Mouse (Mus musculus) kidney, postnatal 10 days (tissue): ENCODE measurements at regions not wholly inside any gene's neighbourhood (a gene's known extent, or its start where the extent isn't known, plus 50 kb on each side); places are given as distances from the start of the nearest gene placed in this dataset.

Experiments used
- DNase-seq: peaks from one replicate; pipeline ENCODE4 v3.0.0; 2021; ENCODE audit warnings: mixed read lengths

DNA sequence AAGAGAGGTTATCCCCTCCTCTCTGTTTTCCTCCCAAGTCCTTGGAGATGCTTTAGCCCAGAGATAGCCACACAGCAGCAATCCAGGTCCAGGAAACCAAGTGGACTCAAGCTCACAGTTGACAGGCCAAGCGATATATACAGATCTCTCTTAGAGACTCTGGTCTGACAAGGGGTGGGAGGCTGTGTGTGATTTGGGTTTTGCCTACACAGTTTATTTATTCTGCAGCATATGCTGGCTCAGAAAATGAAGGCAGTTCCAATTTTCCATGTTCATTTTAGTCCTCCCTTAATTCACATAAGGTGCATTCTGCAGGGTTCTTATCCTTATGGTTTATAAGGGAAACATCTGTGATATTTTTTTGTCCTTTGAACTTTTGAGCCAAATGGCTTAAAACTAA is 595.0 kb upstream of the Apob start:
- DNase-seq = no peak

DNA sequence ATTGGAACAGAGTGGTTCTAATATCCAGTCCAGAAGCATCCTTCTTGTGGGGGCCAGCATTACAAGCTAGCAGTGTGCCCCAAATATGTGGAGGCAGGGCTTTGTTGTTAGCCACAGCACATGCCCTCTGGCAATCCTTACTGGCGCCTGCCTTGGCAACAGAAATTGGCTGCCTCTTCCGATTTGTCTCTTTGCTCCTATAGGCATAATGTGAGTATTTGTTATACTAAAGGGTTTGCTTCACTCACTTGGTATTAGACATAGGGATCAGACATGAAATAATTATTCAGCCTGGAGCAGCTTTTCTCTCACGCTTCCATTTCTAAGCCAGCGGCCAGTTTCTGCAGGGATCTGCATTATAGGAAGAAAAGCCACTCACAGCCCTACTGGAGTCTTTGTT is 573.6 kb upstream of the Apob start:
- DNase-seq = no peak

DNA sequence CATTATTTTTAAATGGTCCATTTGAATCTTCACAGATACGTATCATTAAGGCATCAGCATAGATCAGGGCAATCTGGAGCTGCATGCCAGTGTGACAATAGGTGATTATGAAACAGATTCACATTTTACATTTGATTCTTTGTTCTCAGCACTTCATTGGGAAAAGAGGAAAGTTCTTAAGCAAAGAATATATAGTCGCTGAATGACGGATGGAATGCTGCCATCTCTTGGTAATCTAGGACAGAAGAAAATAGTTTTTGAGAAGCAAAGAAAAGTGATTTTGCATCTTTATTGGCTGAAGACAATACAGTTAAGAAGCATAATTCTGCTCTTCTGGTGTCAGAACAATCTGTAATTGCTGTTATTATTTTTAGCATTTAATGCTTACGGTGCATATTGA is 565.6 kb upstream of the Apob start:
- no peak for DNase-seq

DNA sequence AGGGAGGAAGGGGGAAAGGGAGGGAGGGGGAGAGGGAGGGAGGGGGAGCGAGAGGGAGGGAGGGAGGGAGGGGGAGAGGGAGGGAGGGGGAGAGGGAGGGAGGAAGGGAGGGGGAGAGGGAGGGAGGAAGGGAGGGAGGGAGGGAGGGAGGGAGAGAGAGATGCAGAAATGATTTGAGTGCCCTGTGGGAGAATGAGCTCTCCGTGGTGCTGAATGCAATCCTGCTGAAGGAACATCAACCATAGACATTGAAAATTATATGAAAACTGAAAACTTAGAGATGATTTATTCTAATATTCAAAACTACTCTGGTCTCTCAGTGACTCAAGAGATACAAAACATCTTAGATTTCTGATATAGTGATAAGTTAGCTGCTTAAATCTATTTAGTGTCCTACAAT is 557.2 kb upstream of the Apob start:
- DNase-seq = peak; percentile 49

DNA sequence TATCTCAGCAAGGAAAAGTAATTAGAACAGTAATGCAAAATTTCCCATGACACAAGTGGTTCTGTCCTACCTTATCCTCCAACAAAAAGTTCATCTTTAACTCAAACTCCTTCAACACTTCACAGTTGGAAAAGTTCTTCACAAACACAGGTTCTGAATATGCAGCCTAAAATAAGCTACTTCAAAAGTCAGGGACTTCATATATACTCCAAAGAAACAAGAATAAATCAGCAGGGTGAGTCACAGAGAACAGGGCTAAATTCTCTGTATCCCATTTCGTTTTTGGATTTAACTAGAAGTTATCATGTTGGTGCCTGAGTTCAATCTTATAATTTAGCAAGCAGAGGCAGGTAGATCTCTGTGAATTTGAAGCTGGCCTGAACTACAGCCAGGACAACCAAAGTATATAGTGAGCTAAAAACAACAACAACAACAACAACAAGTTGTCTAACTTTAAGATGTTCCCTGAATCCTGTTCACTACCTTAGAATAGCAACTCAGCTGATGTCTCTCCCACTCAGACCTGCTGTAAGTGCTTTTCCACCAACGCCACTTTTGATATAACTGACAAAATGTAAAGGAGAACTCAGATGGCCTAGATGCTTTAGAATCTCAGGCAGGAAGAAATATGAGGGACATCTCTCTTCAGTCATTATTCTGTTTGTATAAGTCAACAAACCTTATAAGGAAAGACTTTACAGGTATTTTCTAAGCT is 555.5 kb upstream of the Apob start:
- no peak for DNase-seq

DNA sequence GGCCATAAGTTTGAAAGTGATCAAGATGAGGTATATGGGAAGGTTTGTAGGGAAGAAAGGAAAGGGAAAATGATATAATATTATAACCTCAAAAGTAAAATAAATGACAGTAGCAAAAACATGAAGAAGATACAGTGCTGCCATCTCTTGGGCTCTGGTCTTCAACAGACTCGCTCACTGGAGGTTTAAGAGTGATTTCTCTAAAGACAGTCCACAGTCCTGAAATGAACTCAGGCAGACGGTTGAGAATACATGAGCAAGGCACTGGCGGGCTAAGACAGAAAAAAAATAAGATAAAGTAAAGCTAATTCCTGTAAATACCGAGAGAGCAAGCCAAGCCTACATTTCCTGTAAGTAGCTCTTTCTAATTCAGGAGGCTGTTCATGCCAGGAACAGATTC is 546.5 kb upstream of the Apob start:
- DNase-seq = no peak

DNA sequence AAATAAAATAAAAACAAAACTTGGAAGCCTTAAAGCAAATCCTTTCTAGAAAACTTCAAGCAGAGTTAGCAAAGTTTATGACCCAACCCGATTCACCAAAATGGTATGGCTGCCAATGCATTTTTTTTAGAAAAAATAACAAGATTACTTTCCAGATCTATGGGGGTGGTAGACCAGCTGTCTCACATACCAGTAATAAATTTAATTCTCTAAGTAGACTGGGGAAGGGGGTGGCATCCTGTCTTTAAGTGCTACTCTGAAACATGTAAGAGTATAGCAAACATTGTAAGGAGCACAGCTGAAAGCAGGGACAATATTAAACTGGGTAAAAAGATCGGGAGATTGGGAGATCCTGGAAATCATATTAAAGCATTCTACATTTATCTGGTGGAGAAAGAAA is 532.2 kb upstream of the Apob start:
- DNase-seq = no peak

DNA sequence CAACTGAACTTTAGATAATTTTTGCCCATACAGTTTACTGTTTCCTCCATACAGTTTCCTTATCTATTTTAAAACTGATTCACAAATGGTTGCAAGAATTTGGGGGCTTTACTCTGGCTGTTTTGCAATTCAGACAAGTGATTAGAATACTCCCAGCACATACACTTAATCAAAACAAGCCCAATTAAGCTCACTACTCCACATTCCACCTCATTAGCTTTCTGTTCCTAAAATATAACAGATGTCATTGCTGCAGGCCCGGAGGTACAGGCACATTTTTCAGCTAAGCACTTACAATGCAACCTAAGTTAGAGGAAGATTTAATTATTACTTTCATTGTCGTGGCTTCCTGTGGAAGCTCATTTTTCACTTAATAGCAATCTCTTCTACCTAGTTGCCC is 526.9 kb upstream of the Apob start:
- no peak for DNase-seq

DNA sequence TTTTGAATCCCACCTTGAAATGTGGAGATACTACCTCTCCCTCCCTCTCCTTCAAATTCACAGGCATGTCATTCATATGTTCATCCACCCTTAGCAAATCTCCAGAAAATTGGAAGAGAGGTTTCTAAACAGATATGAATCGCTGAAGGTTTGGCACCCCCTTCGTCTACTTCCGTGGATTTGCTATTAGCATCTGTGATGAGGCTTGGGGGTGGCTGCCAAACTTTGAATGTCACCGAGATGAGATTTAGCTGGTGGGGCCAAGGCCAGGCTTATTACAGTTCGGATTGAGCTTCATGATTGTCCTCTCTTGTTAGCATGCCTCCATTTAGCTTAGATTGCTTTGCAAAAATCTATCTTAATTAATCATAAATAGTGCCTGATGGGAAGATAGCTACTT is 520.4 kb upstream of the Apob start:
- no peak for DNase-seq

DNA sequence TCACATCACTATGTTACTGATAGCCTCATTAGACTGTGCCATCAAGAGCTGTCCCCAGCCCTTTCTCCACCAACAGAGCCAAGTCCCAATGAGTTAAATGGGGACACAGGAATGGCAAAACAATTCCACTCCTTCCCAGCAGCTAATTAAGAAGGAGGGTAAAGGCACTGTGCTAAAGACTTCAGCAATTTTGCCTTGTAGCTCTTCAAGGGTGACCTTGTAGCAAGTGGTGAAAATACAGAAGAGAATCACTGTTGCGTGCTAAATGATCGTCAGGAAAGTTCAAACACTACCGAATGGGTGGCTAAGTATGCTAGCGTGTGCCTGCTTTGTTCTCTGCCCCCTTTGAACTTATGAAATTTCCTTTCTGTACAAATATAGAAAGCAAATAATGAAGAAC is 519.9 kb upstream of the Apob start:
- no peak for DNase-seq

DNA sequence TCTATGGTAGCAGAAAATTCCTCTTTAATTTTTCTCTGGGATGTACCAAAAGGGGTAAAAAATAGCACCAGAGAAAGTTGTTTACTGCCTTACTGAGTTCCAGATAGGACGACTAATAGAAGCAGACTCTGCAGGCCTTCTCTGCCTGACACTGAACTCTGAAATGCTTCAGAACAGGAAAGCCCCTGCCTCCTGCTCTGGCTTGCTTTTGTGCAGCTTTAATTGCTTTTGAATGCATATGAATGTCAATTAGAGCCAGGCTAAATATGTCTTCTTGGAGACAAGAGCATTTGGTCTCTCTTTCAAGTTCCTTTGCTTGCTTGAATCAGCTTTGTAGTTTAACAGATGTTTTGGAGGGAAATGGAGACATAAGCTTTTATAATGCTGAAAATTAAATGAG is 512.5 kb upstream of the Apob start:
- no peak for DNase-seq

DNA sequence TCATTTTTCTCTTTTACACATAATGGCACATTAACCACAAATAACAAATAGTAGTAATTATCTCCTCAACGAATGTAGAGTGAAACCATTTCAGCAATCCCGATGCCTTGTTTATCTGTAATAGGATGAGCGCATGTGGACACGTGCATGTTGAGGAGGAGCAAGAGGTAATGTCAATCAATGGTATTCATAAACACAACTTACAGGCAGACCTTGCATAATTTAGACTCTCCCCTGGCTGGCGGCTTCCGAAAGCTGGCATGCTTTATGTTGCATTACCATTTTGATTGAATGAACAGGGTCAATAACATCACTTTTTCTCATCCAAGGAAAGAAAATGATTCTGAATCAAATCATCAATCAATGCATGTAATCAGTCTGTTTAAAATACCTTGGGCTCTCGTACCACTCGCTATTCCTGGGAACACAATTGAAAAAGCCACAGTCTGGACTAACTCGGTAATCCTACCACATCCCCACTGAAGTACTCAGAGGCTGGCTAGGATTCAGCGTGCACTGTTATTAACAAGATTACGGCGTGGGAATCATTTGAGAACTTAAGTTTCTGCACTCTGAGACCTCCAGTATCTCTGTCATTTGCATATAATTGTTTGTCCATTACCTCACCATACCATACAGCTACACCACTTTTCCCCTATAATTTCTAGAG is 464.7 kb upstream of the Apob start:
- no peak for DNase-seq

DNA sequence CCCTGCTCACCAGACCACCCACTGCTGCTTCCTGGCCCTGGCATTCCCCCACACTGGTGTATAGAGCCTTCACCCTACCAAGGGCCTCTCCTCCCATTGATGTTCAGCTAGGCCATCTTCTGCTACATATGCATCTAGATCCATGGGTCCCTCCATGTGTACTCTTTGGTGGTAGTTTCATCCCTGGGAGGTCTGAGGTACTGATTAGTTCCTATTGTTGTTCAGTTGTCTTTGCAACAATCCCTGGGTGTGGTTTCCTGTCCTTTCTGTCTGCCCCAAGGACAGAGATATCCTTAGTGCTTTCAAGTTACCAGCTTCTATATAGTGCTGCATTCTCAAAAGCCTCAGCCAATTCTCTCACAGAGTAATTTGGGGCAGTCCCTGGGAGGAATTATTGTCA is 440.1 kb upstream of the Apob start:
- no peak for DNase-seq

DNA sequence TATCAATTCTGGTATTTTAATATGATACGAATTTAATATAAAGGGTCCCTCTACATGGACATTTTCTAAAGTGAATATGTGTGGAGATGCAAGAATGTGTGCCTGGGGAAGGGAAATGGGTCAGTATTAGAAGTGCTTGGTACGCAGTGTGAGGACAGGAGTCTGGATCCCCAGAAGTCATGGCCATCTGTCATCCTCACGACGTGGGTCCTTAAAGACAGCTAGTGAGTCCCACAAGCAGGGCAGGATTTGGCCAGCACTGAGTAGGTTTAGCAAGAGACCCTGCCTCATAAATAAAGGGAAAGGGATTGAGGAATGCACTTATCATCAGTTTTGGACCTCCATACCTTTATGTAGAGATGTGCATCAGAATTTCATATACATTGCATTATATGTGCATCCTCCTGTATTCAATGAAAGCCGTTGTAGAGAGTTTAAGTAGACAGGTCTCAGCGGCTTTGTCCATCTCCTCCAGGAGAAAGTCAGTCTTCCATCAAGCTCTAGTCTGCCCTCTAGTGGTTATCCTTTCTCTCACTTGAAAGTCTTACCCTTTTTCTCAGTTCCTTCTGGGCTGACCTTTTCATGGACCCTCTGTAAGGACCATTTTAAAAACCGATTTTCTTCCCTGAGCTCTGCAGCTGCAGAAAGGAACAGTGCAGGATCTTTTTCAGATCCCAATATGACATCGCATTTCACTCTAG is 434.0 kb upstream of the Apob start:
- no peak for DNase-seq

DNA sequence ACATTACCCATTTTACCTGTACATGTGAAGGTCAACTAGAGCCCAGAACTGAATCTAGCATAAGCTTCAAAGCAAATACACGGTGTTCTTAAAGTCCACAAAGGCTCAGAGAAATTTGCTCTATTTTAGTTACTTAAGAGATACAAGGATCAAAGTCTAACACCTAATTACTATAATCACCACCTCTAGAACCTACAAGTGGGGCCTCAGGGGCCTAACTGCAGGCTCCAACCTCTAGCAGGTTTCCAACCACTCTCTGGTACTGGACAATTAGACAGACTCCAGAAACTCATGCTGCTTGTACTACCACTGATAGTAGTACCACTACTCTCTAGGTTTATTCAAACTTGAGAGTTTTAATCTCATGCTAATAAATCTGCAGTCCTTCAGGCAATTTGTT is 428.7 kb upstream of the Apob start:
- no peak for DNase-seq

DNA sequence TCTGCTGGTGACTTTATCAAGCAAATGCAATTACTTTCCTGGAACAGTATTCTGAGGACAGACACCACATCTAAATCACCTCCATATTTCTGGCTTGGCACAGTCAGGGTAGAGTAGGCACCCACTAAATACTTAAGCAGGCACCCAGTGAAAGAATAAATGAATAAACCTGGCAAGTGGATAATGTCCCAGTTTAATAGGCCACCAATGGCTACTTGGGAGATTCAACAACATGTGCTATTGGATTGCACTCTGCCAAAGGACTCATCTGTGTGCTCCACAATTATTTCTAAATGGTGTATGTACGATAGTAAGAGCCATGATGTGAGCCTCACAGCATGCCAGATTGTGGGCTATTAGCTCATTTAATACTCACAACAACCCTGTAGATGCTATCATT is 417.2 kb upstream of the Apob start:
- DNase-seq = no peak

DNA sequence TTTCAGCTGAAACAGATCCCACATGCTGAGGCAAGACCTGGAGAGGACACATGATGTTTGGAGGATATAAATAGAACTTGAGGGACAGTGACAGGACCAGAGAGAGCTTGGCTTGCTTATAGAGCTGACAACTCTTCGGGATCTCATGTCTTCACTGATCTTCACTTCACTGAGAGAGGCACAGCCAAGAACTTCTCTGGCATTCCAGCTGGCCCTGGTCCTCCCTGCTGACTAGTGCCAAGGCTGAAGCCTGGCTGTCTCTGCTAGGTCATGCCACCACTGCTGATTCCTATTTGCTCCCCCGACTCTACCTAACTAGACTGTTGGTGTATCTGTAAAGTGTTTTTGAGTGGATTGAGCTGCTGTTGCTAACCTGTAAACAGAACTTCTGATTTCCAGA is 401.4 kb upstream of the Apob start:
- DNase-seq = no peak

DNA sequence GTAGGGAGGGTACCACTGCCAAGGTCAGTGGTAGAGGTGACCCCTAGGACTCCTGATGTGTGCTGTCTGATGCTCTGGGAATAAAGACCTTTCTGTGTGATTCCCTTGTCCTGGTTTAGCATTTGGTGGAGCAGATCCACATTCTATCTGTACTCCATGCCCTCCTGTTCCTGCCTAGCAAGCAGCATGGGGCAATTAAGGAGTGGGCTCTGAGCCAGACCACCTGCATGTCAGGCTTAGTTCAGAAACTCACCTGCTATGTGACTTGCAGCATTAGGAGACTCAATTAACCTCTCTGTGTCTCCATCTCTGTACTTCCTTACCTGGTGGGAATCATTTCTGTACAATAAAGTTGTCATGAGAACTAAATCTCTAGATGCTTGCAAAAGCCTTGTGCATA is 389.9 kb upstream of the Apob start:
- DNase-seq = no peak

DNA sequence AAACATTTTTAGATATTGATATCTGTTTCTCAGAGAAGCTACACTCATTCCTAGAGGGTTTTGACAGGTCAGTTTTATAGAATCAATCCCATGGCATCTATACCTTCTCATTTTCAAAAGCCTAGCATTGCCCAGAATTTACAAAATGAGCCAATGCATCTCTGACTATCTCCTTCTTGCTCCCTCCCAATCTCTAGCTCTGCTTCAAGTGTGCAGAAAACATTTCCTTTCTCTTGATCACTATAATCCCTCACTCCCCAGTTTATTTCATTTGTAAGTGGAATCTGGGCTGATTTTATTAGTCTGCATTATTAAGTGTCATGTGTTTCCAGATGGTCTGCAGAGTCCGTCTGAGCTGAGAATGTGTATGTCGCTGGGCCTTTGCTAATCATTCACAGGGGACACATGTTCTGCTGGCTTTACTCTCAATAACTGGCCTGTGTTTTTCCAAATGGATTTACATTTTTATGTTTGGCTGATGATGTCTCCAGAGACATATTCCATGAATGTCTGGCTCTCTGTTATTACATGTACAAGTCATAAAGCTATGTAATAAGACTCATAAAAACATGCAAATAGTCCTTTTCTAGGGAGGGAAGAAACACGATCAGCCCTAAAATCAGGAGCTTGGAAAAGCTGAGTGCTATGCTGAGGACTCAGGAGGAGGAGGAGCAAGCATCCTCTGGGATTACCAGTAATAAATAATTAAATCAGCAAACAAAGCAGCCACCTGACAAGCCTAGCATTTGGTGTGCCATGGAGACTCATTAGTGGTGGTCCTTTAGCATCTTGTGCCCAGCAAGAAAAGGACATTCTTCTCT is 366.0 kb upstream of the Apob start:
- no peak for DNase-seq

DNA sequence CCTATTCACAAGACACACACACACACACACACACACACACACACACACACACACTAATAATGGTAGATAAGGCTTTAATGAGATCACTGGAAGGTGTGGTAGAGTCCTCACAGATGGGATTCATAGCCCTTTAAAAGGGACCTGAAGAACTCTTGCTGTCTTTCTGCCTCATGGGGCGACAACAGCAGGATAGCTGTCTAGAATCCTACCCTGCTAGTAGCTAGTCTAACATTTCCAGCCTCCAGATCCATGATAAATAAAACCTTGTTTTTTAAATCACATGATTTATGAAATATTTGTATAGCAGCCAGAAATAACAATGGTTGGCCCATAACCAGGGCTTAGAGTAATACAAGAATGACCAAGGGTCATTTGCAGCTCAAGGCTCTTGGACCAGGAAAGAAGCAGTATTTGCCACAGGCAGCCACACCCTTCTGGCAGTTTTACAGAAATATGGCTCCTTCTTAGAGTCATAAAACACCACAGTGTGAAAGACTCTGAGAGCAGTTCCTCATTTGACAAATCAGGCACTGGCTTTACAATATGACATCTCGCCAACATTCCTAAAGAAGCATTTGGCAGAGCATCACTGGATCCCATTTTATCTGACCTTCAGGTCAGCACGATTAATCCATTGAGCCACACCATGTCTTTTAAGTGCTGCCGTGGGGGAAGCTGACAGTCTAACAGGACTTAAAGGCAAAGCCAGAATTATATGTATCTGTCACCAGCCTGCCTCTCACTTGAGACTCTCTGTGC is 340.9 kb upstream of the Apob start:
- DNase-seq = peak; percentile 32

DNA sequence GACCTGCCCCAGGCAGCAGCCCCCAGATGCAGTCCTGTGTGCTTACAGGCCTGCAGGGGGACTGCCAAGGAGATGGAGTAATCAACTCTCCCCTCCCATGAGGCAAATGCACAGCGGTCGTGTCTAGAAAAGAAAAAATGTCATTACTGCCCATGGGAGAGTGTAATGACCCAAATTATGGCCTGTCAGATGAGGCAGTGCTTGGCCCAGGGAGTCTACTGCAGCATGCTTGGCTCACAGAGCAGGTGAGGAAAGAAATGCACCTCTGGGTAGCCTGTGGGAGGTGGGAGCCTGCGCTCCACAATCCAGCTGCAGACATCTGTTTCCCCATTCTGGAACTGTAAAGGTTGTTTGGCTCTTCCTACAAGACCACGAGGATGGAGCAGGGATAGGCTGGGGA is 339.8 kb upstream of the Apob start:
- DNase-seq = no peak

DNA sequence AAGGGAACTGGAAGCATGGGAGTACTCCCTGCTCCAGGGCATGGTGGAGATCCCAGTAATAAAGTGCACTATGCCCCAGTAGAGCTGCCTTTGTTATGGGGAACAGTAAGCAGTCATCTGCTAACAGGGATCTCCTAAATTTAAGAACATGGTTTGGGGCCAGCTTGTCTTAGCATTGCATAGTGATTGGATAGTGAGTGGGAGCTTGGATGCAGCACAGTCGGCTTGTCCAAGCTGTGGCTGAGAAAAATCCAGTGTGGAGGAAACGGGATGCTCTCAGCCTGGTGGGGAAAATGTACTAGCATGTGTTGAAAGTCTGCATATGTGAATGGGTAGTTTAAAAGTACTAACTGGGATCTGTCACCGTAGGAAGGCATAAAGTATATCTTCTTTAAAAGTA is 326.6 kb upstream of the Apob start:
- DNase-seq = no peak

DNA sequence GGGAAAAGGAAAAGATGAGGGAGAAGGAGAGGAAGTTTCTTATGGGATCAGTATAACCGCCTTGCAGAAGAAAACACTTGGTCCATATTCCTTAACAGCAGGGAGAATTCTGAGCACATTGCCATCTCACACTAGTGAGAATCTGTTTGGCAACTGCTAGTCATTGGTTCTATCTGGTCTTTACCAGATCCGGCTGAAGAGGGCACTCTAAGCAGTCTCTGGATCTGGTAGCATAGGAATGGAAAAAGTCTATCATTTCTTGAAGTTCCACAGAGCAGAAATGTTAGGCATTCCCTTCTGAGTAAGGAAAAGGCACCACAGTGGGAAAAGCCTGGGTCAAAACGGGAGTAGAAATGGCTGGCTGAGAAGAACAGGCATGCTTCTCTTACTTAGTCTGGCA is 315.4 kb upstream of the Apob start:
- DNase-seq = no peak
